Mouse (Mus musculus) lung, embryonic 15.5 days (tissue): ENCODE data around the gene Il17c. TPM values are rescaled to one million over a fixed set of nuclear protein-coding genes. Genes with fewer than 3 reads are reported as not detected.

ENCODE experiments used
- ATAC-seq: fragments of 200-750 bp; cut with Nextera tagmentation; 2 replicates; pipeline ENCODE4 v1.8.0; 2017; ENCODE audit warnings: moderate number of reproducible peaks, borderline replicate concordance; ENCODE audit not compliant: low FRiP score, low TSS enrichment; ENCODE audit errors: extremely low read depth
- H3K27ac ChIP-seq: fragments of 300-500 bp; sonication (generic); 2 replicates; pipeline ENCODE4 v1.5.1; 2015; ENCODE audit warnings: moderate library complexity, mild to moderate bottlenecking, inconsistent platforms
- H3K27me3 ChIP-seq: fragments of 300-500 bp; sonication (generic); 2 replicates; pipeline ENCODE4 v1.6.1; 2015; ENCODE audit warnings: inconsistent platforms
- H3K36me3 ChIP-seq: fragments of 300-500 bp; sonication (generic); 2 replicates; pipeline ENCODE4 v1.6.1; 2015; ENCODE audit warnings: inconsistent platforms
- H3K4me1 ChIP-seq: fragments of 300-500 bp; sonication (generic); 2 replicates; pipeline ENCODE4 v1.6.1; 2015; ENCODE audit warnings: inconsistent platforms
- H3K4me2 ChIP-seq: fragments of 300-500 bp; sonication (generic); 2 replicates; pipeline ENCODE4 v1.6.1; 2015; ENCODE audit warnings: inconsistent platforms, mild to moderate bottlenecking, moderate library complexity
- H3K4me3 ChIP-seq: fragments of 300-500 bp; sonication (generic); 2 replicates; pipeline ENCODE4 v1.5.1; 2015; ENCODE audit warnings: mild to moderate bottlenecking, inconsistent platforms
- H3K9ac ChIP-seq: fragments of 300-500 bp; sonication (generic); 2 replicates; pipeline ENCODE4 v1.6.1; 2015; ENCODE audit warnings: inconsistent platforms
- H3K9me3 ChIP-seq: fragments of 300-500 bp; sonication (generic); 2 replicates; pipeline ENCODE4 v1.6.1; 2016; ENCODE audit warnings: inconsistent platforms
- WGBS: fragments of 180-500 bp; shearing (Covaris S2); methylation state at CpG from one replicate; pipeline ENCODE4 v1.1.7; 2015; 5-methylcytosine and 5-hydroxymethylcytosine counted together
- microRNA-seq: library from miRNA; unstranded; fragments of <30 nt; microRNA quantifications from one replicate; pipeline ENCODE4, GENCODE M21; 2016
- polyA plus RNA-seq: library from polyadenylated mRNA; unstranded; fragments of >200 nt; fragmentation: Nextera tagmentation; extraction: Ambion mirVana; gene quantifications from 2 replicates; pipeline ENCODE4 v1.2.1, GENCODE M21; 2015

Gene Il17c
- polyA plus RNA-seq, 1 experiment from 2014 or later = not detected

- Histone ChIP-seq H3K36me3 (peaks cover 10% of the 10 kb centered on the region), H3K9me3 (no peaks in the 10 kb centered on the region), H3K4me3 (no peak overlapping the region), H3K9ac (no peak overlapping the region), H3K4me1 (peaks cover 34% of the 10 kb centered on the region), H3K4me2 (no peak overlapping the region), H3K27ac (peak overlapping the region; percentile 27; the same call in 1 of the 2 replicates), H3K27me3 (peaks cover 37% of the 10 kb centered on the region)
- 28% methylated on average over 12 of the region's 12 CpGs for WGBS
- ATAC-seq = no peak
These were observed 42.1 kb downstream of the Il17c start for GRCm38 (mm10) chr8:122463651-122464640.

- peaks cover 10% of the 10 kb centered on the region for H3K36me3 ChIP-seq
- WGBS = 65% methylated on average over 7 of the region's 7 CpGs
- ATAC-seq = no peak
These were observed 43.2 kb downstream of the Il17c start for GRCm38 (mm10) chr8:122464985-122465384.

GRCm38 (mm10) chr8:122467816-122468215, 46.0 kb downstream of the Il17c start:
- no peak overlapping the region for H3K9ac ChIP-seq
- no peak overlapping the region for H3K27ac ChIP-seq
- no peaks in the 10 kb centered on the region for H3K9me3 ChIP-seq
- H3K4me3 ChIP-seq = no peak overlapping the region
- no peak overlapping the region for H3K4me2 ChIP-seq
- 82% methylated on average over 13 of the region's 13 CpGs for WGBS
- H3K4me1 ChIP-seq = peaks cover 13% of the 10 kb centered on the region
- peaks cover 10% of the 10 kb centered on the region for H3K36me3 ChIP-seq
- H3K27me3 ChIP-seq = 0 out of 2 replicates have a peak, but pooled peaks cover 1% of the 10 kb centered on the region
- ATAC-seq = no peak

More at GRCm38 (mm10) chr8:122464985-122465384, 43.2 kb downstream of the Il17c start:
- no peak overlapping the region for H3K27ac ChIP-seq
- H3K4me1 ChIP-seq = peaks cover 30% of the 10 kb centered on the region
- H3K9me3 ChIP-seq = no peaks in the 10 kb centered on the region
- no peak overlapping the region for H3K4me3 ChIP-seq
- H3K27me3 ChIP-seq = peaks cover 28% of the 10 kb centered on the region
- no peak overlapping the region for H3K4me2 ChIP-seq
- no peak overlapping the region for H3K9ac ChIP-seq

GRCm38 (mm10) chr8:122469407-122469806, 47.6 kb downstream of the Il17c start:
- H3K4me1 ChIP-seq = peaks cover 3% of the 10 kb centered on the region
- ATAC-seq = no peak
- peaks cover 12% of the 10 kb centered on the region for H3K36me3 ChIP-seq
- no peak overlapping the region for H3K4me2 ChIP-seq
- no peaks in the 10 kb centered on the region for H3K9me3 ChIP-seq
- H3K27me3 ChIP-seq = no peaks in the 10 kb centered on the region
- 79% methylated on average over 6 of the region's 6 CpGs for WGBS
- no peak overlapping the region for H3K27ac ChIP-seq
- H3K4me3 ChIP-seq = no peak overlapping the region
- no peak overlapping the region for H3K9ac ChIP-seq

- Histone ChIP-seq H3K27me3 (no peaks in the 10 kb centered on the region), H3K9me3 (no peaks in the 10 kb centered on the region), H3K36me3 (peaks cover 12% of the 10 kb centered on the region), H3K9ac (no peak overlapping the region), H3K27ac (no peak overlapping the region), H3K4me1 (peaks cover 9% of the 10 kb centered on the region), H3K4me3 (no peak overlapping the region), H3K4me2 (no peak overlapping the region)
- 81% methylated on average over 10 of the region's 10 CpGs for WGBS
- ATAC-seq = no peak
These were observed 48.1 kb downstream of the Il17c start for GRCm38 (mm10) chr8:122469965-122470364.

- H3K36me3 ChIP-seq = peaks cover 12% of the 10 kb centered on the region
- 81% methylated on average over 5 of the region's 5 CpGs for WGBS
These were observed 48.9 kb downstream of the Il17c start for GRCm38 (mm10) chr8:122470691-122471090.

More at GRCm38 (mm10) chr8:122470691-122471090, 48.9 kb downstream of the Il17c start:
- ATAC-seq = no peak
- H3K9me3 ChIP-seq = no peaks in the 10 kb centered on the region
- H3K4me2 ChIP-seq = no peak overlapping the region
- no peaks in the 10 kb centered on the region for H3K27me3 ChIP-seq
- H3K27ac ChIP-seq = no peak overlapping the region
- H3K9ac ChIP-seq = no peak overlapping the region
- H3K4me1 ChIP-seq = peaks cover 11% of the 10 kb centered on the region
- no peak overlapping the region for H3K4me3 ChIP-seq

Small RNA genes lying within 50 kb of the gene (microRNA-seq; reads per million reads assigned to microRNA genes)
- gene Gm24366 = not detected

Other genes starting within 250 kb of the Il17c start
- gene Zfpm1, start 139.9 kb upstream of the Il17c start, polyA plus RNA-seq = 1.3 and 1.6 TPM in 2 replicates
- gene Trhr2, start 61.3 kb upstream of the Il17c start, polyA plus RNA-seq = not detected in 2 replicates
- gene Zc3h18, start 45.4 kb upstream of the Il17c start, polyA plus RNA-seq = 53.3 and 55.1 TPM in 2 replicates
- 208 and 215 TPM in 2 replicates for gene Cyba, start 10.9 kb downstream of the Il17c start, polyA plus RNA-seq
- gene Mvd, start 21.4 kb downstream of the Il17c start, polyA plus RNA-seq = 24.3 and 24.7 TPM in 2 replicates
- gene Snai3, start 38.7 kb downstream of the Il17c start, polyA plus RNA-seq = 1.1 and 1.2 TPM in 2 replicates
- 40.5 and 43.9 TPM in 2 replicates for gene Rnf166, start 54.0 kb downstream of the Il17c start, polyA plus RNA-seq
- gene Ctu2, start 54.1 kb downstream of the Il17c start, polyA plus RNA-seq = 38.3 and 46.8 TPM in 2 replicates
- 18.7 and 23.4 TPM in 2 replicates for gene Piezo1, start 129.3 kb downstream of the Il17c start, polyA plus RNA-seq
- gene Cdt1, start 146.0 kb downstream of the Il17c start, polyA plus RNA-seq = 42.7 and 44.9 TPM in 2 replicates
- gene Aprt, start 154.9 kb downstream of the Il17c start, polyA plus RNA-seq = 314 and 327 TPM in 2 replicates
- 12.5 and 13.5 TPM in 2 replicates for gene Galns, start 189.4 kb downstream of the Il17c start, polyA plus RNA-seq
- gene Trappc2l, start 189.6 kb downstream of the Il17c start, polyA plus RNA-seq = 49.5 and 53.0 TPM in 2 replicates
- gene Pabpn1l, start 200.7 kb downstream of the Il17c start, polyA plus RNA-seq = not detected in 2 replicates